Mouse (Mus musculus): ENCODE results near the gene Fam117a.

DNA sequence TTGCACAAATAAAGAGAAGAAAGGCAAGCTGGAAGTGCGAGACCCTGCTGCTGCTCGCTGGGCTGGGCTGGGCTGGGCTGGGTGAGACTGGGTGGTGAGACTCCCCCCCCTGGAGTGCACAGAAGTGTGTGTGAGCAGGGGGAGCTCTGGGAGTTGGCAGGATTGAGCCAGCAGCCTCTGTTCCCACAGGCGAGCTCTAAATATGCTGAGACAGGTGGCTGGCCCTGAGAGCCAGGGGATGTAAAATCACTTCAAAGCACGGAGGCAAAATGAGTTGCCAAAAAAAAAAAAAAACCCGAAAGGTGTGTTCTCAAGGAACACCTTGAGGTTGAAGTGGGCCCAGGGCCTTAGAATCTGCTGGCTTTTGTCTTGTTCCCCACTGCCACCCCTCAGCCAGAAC is 54.9 kb downstream of the Fam117a start:
- TF ChIP-seq CTCF (IDR thresholded peaks at IDR 0.05; ENCODE audit: low read depth, low read length) (no peak), TAL1 (conservative IDR thresholded peaks at IDR 0.05; ENCODE audit: low read depth, low read length) (no peak), GATA1 (IDR thresholded peaks at IDR 0.05; ENCODE audit: borderline replicate concordance, low read length) (no peak), POLR2AphosphoS5 (IDR thresholded peaks at IDR 0.05; ENCODE audit: insufficient replicate concordance, low read depth, low read length) (no peak), GATA2 (IDR thresholded peaks at IDR 0.05; ENCODE audit: borderline replicate concordance, low read depth, low read length) (no peak)

Data from G1E (cell line).